Mouse (Mus musculus): Measurements from ENCODE around the gene Auts2. TPM values are rescaled to one million over a fixed set of nuclear protein-coding genes. Genes with fewer than 3 reads are reported as not detected.

The Auts2 gene
- polyA plus RNA-seq, 1 experiment: not detected

DNA sequence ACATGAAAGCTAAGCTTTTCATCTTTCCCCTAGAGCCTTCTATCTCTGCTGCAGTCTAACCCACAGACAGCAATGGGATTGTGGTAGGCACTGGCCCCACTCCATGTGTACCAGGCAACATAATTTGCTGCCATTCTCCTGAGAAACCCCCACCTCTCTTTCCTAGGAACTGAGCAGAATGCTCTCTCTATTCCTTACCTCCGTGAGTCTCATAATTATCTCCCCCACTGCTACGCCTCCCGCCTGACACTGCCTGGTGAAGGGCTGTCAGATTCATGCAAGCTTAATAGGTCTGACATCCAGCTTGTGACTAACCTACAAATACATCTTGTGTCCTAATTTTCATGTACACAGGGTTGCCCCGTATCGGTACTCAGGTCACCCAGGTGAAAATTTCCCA, 744.8 kb downstream of the Auts2 start:
- TF ChIP-seq GATA1 (IDR thresholded peaks at IDR 0.05; ENCODE audit: low read length): no peak

DNA sequence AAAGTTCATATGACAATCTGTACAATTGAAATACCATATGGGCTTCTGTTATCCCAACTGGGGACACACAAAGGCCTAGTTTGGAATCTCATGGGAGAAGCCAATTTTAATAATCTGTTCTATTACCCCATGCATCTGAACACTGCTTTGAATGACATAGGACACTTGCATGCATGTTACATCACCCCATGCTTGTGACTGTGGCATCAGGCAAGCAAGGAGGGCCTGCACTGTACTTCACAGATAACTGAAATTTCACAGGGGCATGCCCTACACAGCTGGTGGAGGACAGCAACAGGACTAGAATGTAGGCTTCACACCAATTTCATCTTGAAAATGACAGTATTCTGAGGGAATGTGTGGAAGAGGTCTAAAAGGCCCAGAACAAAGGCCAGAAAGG, 746.1 kb downstream of the Auts2 start:
- TF ChIP-seq GATA1 (IDR thresholded peaks at IDR 0.05; ENCODE audit: low read length): no peak

DNA sequence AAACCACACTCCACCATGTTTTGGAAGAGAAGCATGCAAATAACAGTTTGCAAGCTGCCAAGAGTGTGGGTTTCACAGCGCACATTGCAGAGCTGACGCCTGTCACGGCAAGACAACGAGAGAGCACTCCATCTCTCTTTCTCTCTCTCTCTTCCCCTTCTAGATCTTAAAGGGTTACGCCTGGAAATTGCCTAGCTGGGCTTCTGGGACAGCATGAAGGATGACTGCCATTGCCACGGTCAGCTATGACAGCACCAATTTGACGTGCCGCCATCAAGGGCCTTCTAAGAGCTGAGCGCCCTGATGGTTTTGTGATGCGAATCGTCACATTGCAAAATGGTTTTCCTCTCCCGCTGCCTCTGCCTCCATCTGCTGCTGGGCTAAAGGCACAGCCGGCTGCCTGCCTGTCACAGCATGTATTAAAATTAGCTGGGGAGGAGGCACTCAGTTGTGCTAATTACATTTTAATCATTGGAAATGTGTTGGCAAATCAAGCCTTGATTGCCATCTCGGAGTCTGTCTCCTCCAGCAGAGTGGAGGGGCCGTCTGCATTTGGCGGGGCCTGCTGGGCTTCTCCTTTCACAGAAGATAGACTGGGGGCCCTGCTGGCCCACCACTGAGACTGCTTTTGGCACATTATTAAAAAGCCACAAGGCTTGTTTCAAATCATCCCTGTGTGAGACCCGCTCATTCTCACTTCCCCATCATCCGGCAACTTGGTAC, 748.6 kb downstream of the Auts2 start:
- no peak for TF ChIP-seq GATA1 (IDR thresholded peaks at IDR 0.05; ENCODE audit: low read length)

DNA sequence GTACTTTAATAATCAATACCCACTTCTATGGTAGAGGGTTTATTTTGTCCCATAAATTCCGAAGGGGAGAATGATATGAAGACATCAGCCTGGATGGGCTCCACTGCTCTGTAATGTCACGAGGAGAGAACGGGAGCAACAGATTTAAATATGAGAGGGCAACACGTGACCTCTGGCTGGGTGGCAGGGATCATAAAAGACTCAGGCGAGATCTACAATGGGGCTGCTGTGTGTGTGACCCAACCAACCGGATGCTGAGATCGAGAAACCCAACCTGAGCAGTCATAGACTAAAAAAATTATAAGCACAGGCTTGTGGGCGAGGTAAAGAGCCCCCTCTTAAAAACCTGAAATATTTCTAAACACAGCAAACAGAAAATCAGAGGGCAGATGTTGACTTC, 753.5 kb downstream of the Auts2 start:
- no peak for TF ChIP-seq GATA1 (IDR thresholded peaks at IDR 0.05; ENCODE audit: low read length)

DNA sequence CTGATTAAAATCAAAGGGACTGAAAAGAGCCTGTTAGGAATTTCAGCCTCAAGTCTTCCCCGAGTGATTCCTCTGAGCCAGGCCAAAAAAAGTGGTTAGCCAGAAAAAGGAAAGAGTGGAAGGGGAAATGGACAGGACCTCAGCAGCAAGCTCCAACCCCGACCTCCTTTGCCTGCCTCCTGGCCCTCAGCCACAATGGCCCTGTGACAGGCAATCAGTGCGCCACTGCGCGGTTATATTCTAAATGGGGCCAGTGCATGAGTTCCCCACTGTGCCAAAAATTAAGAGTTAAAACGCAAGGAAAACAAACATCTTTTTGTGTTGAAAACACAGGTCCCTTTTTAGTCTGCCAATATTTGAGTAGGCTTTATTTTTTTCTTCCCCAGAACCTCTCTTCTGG, 755.1 kb downstream of the Auts2 start:
- TF ChIP-seq GATA1 (IDR thresholded peaks at IDR 0.05; ENCODE audit: low read length): no peak

DNA sequence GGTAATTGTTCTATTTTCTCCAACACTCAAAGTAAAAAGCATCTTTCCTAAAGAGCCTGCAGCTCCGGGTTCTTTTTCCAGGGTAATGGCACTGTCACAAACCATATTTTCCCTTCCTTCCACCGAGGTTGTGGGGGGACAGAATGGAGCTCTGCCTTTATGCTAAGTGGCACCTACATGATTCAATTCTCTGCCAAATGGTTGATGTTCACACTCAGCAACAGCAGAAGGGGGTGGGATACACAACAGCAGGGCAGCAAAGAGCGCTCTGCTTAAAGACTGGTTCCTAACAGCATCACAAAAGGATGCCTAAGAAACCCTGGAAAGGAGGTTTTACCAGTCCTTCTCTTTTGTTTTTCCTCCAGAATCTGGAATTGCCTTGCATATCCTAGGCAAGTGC, 759.9 kb downstream of the Auts2 start:
- TF ChIP-seq GATA1 (IDR thresholded peaks at IDR 0.05; ENCODE audit: low read length): no peak

DNA sequence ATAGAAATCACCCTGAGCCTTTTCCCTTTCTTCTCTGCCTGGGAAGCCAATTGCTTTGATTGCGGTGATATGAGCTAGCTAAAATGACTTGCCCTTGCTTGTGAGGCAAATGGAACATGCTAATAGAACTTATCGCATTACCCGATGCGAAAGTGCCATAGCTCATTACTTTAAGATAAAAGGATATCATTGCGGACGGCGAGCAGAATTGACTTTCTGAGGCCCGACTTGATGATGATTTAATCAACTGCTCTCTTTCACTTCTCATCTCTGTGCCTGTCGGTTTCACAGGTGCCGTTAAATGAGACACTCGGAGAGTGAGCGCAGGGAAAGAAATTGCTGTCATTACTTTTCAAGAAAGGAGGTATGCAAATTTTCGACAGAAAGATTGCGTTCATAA, 762.1 kb downstream of the Auts2 start:
- no peak for TF ChIP-seq GATA1 (IDR thresholded peaks at IDR 0.05; ENCODE audit: low read length)

DNA sequence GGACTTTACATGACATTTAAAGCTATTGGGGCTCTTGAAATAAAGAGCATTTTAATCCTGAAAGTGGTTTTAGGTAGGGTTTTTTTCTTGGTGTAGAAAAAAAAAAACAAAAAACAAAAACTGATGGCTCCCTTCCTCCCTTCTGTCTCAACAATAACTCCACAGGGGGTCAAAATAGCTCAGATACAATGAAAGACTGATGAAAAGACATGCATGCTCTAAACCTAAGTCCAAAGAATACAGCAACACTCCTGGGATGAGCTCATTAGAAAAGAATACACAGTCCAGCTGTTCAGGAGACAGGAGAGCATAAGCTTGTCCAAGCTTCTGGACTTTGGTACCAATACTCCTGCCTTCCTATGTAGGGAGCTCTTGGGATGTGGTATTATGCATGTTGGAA, 764.0 kb downstream of the Auts2 start:
- no peak for TF ChIP-seq GATA1 (IDR thresholded peaks at IDR 0.05; ENCODE audit: low read length)

DNA sequence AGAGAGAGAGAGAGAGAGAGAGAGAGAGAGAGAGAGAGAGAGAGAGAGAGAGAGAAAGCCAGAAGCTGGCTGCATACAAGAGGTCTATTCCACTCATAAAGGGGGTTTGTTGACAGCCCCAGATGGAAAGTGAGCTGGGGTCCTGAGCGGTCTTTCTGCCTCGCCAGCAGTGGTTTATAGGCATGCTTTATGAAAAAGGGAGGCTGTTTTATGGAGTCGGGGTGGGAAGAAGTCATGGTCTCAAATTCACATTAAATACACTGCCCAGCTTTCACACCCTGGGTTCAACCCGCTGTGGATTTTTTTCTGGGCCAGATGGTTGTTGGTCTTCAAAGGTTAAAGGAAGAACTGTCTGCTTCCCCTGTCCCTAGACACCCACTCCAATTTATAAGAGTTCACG, 767.5 kb downstream of the Auts2 start:
- TF ChIP-seq GATA1 (IDR thresholded peaks at IDR 0.05; ENCODE audit: low read length): no peak

DNA sequence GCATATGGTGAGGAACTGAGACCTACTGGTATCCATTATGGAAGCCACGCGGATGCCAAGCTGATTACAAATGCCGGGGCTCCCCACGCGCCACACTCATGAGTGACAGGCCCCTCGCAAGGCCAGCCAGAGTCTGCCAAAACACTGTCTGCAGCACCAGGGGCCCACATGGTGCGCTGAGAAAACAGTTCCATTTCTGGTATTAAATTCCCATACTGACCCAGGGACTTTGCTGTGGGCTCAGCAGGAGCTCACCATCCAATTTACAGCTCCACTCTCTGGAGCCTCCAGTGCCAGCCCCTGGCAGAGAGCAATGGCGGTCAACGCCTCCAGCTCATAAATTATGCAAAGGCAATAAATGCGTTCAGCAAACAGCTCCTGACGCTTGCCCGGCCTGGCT, 767.9 kb downstream of the Auts2 start:
- no peak for TF ChIP-seq GATA1 (IDR thresholded peaks at IDR 0.05; ENCODE audit: low read length)

DNA sequence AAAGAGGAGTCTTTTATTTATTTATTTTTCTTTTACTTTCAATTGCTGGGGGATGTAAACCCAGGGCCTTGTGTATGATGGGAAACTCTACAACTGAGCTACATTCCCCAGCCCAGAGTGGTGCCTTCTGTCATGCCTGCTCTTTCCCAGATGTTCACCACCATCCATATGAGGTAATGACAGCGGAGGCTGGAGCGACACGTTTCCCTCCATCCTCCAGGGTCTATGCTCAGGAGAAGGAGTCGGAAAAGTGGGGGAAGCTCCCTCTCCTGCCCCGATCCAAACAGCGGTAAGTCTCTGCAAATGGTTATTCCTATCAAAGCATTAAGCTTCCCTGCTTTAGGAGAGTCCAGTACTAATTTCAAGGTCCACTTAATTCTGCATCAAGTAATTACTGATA, 768.4 kb downstream of the Auts2 start:
- no peak for TF ChIP-seq GATA1 (IDR thresholded peaks at IDR 0.05; ENCODE audit: low read length)

DNA sequence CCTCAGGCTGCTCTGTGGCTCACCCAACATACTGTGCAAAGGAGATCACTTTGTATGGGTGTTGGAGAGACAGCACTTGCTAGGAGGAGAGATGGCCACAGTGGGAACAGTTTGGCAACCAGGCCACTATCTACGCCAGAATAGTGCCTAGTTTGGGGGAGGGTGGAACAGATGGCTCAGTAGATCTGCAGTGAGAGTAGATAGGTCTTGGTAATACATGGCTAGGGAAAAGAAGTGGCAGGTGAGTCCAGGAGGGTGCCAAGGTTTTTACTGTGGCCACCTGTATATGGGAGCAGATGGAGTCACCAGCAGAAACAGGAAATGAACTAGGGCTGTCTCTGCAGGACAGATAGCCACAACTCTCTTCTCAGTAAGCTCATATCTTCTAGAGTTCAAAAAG, 770.5 kb downstream of the Auts2 start:
- TF ChIP-seq GATA1 (IDR thresholded peaks at IDR 0.05; ENCODE audit: low read length): no peak

DNA sequence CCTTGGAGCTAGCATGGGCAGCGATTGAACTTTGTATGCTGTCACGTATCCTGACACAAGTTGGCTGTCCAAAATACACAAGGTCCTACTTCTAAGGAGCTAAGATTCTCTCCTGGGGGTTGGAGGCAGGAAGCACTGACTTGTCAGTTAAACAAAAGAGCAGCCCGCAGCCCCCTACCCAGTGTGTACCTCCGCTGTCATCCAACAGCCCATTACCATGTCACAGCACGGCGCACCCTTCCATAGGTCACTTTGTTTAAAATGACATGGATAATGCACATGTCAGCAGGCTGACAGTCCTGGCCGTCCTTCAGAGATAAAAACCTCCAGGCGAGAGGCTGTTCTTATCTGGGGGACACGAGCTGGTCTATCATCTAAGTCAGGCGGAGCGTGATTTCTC, 773.9 kb downstream of the Auts2 start:
- no peak for TF ChIP-seq GATA1 (IDR thresholded peaks at IDR 0.05; ENCODE audit: low read length)

DNA sequence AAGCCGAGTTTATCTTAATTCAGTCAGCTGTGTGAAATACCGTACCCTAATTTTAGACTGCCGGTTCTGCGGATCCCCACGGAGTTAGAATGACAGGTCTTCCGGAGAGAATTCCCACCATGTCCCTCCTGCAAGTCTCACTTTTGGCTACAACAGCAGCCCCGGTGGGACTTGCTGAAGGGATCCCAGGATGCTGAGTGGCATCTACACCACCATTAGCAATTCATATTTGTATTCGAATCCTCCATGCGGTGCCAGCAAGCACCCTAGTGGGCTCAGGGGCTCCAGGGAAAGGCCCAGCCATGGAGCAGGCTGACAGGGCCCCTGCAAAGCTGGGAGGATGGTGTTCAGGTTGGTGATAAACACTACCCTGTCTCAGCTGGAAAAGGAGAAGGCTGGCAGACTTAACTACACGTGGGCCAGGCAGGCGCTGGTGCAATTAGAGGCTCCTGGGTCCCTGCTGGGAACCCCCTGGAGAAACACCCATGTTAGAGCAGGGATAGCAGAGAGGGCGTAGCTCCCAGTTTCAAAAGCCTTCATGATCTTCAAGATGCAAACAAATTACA, 775.4 kb downstream of the Auts2 start:
- no peak for TF ChIP-seq GATA1 (IDR thresholded peaks at IDR 0.05; ENCODE audit: low read length)

DNA sequence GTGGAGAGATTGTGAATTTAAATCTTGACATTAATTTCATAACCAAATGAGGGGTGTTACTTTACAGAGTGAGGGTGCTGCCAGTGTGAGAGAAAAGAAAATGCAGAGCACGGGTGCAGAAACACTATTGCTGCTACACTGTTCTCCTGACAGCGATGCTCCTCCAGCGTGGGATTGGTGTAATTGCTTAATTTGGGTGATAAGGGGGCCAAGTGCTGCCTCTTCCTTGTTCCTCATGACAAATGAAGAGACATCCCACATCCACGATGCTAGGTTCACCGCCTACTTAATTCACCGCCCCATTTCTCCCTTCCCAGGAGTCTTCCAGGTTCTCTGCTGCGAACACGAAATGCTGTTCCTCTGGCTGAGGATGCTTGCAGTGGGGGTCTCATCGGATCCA, 776.0 kb downstream of the Auts2 start:
- no peak for TF ChIP-seq GATA1 (IDR thresholded peaks at IDR 0.05; ENCODE audit: low read length)

DNA sequence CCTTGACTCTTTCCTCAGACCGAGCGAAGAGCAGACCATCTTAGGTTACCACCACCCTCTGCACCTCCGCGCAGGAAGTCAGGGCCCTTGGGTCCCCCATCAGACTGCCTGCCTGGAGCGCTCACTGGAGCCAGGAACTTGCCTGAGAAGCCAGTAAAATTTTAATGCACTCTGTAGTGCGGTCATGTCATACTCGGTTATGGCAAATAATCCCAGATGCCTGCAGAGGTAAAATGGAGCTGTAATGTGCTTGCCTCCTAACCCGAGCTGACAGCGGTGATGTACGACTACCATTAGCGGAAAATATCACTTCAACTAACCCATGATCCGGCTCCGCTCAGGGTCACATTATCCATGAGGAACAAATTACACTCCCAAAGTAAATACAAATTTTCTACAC, 783.7 kb downstream of the Auts2 start:
- no peak for TF ChIP-seq GATA1 (IDR thresholded peaks at IDR 0.05; ENCODE audit: low read length)

DNA sequence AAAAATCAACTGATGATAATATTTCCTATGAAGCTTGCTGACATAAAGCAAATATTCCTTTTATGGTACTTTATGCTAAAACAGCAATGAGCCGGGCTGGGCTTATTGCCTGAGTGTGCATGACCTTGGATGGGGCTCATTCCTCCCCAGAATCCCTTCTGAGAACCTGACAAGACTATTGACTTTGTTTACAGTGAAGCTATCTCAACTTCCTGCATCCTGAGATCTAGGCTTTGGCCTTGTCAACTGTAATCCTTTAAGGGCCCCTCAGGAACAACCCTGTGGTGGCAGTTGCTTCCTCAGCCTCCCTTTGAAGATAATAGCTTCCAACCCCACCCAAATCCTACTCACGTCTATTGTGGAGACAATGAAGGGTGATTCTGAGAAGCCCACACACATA, 792.8 kb downstream of the Auts2 start:
- no peak for TF ChIP-seq GATA1 (IDR thresholded peaks at IDR 0.05; ENCODE audit: low read length)

DNA sequence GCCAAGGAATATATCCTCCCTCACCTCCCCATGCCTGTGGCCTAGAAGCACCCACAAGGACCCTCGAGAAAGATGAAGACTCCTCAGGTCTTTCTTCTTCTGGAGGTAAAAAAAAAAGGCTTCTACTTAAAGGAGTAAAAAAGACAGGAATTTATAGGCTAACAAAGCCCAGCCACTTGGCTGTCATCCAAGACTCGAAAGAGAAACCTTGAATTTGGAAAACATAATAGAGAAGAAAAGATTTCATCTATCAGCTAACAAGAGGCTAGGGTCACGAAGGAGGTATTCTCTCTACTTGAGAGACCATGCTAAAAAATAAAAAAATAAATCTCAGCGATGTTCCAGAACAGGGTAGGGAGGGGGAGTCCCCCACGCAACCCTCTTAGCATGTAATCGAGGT, 793.9 kb downstream of the Auts2 start:
- no peak for TF ChIP-seq GATA1 (IDR thresholded peaks at IDR 0.05; ENCODE audit: low read length)
